Mouse (Mus musculus) erythroblast, embryonic 14.5 days (primary cell): Measurements from ENCODE around the gene 3110009E18Rik. TPM values are rescaled to one million over a fixed set of nuclear protein-coding genes. Genes with fewer than 3 reads are reported as not detected.

Source experiments
- H3K27me3 ChIP-seq: 2 replicates; pipeline ENCODE4 v1.6.1; 2012; ENCODE audit warnings: inconsistent platforms; ENCODE audit not compliant: control insufficient read depth
- H3K36me3 ChIP-seq: 2 replicates; pipeline ENCODE4 v1.6.1; 2012; ENCODE audit warnings: mild to moderate bottlenecking, inconsistent platforms; ENCODE audit not compliant: control insufficient read depth
- H3K4me1 ChIP-seq: 2 replicates; pipeline ENCODE4 v1.6.1; 2012; ENCODE audit warnings: inconsistent platforms; ENCODE audit not compliant: control insufficient read depth
- H3K4me3 ChIP-seq: replicated peaks from 2 replicates; pipeline ENCODE3; 2012; ENCODE audit warnings: moderate library complexity, mild to moderate bottlenecking, inconsistent platforms
- H3K9me3 ChIP-seq: 2 replicates; pipeline ENCODE4 v1.6.1; 2012; ENCODE audit warnings: low read length, inconsistent platforms, mixed read lengths; ENCODE audit not compliant: control insufficient read depth
- GATA1 ChIP-seq: IDR thresholded peaks from 2 replicates; pipeline ENCODE4 v1.6.1; 2012; ENCODE audit warnings: low read length, inconsistent platforms, mixed read lengths
- TAL1 ChIP-seq: IDR thresholded peaks from 3 replicates; pipeline ENCODE4 v1.6.1; 2012; ENCODE audit warnings: low read length, inconsistent platforms, mixed read lengths
- polyA plus RNA-seq: library from polyadenylated mRNA; stranded (reverse); fragments of >175 nt; gene quantifications from 2 replicates; pipeline ENCODE4 v1.2.3, GENCODE M21; 2012

3110009E18Rik gene
- polyA plus RNA-seq, 1 experiment: not detected

GRCm38 (mm10) chr1:120158474-120159127 is 37.6 kb downstream of the 3110009E18Rik start:
- Histone ChIP-seq H3K9me3 (no peaks in the 10 kb centered on the region), H3K27me3 (no peaks in the 10 kb centered on the region), H3K36me3 (no peaks in the 10 kb centered on the region; the same call in 1 of the 2 replicates), H3K4me3 (no peak overlapping the region), H3K4me1 (no peaks in the 10 kb centered on the region)
- TF ChIP-seq TAL1: no peak
- TF ChIP-seq GATA1: no peak

DNA sequence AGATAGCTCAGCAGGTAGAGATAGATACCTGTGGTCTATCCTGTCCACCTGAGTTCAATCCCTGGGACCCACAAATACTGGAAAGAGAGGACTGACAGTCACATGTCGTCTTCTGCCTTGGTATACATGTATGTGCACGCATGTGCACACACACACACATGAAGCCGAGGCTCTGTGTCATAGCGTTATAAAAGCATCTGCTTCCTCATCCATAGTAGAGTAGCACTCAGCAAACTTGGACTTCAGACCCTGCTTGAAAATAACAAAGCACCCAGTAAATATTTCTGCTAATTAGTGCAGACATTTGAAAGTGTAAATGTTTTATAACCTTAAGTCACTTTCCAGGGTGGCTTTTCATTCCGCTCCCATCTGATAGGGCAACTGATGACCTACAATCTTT is 40.5 kb downstream of the 3110009E18Rik start:
- Histone ChIP-seq H3K4me3 (no peak overlapping the region), H3K27me3 (no peaks in the 10 kb centered on the region), H3K4me1 (no peaks in the 10 kb centered on the region), H3K9me3 (no peaks in the 10 kb centered on the region), H3K36me3 (no peaks in the 10 kb centered on the region)
- TF ChIP-seq GATA1: no peak
- TF ChIP-seq TAL1: no peak

- Histone ChIP-seq H3K4me1 (no peaks in the 10 kb centered on the region), H3K9me3 (no peaks in the 10 kb centered on the region), H3K36me3 (no peaks in the 10 kb centered on the region; the same call in 1 of the 2 replicates), H3K4me3 (no peak overlapping the region), H3K27me3 (no peaks in the 10 kb centered on the region)
- TF ChIP-seq GATA1 (no peak), TAL1 (no peak)
Measured at GRCm38 (mm10) chr1:120162616-120163015, 41.6 kb downstream of the 3110009E18Rik start.

DNA sequence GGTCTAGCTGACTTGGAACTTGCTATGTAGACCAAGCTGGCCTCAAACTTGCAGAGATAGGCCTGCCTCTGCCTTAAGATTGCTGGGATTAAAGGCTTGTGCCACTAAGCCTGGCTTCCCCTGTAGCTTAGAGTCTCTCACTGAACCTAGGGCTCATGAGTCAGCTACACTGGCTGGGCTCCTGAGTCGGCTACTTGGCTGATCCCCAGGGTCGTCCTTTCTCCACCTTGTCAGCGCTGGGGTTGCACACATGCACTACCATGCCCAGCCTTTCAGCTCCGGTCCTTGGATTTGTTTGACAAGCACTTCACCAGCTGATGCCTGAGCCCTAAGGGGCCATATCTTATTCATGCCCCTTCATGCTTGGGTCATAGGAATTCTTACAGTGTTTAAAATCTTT is 47.0 kb downstream of the 3110009E18Rik start:
- no peaks in the 10 kb centered on the region; the same call in 1 of the 2 replicates for H3K36me3 ChIP-seq

GRCm38 (mm10) chr1:120168674-120169073 is 47.7 kb downstream of the 3110009E18Rik start:
- H3K9me3 ChIP-seq: no peaks in the 10 kb centered on the region
- H3K27me3 ChIP-seq: no peaks in the 10 kb centered on the region
- H3K36me3 ChIP-seq: no peaks in the 10 kb centered on the region; the same call in 1 of the 2 replicates
- no peaks in the 10 kb centered on the region for H3K4me1 ChIP-seq
- no peak overlapping the region for H3K4me3 ChIP-seq
- TF ChIP-seq GATA1: no peak
- no peak for TF ChIP-seq TAL1

More for the DNA sequence above, 47.0 kb downstream of the 3110009E18Rik start:
- Histone ChIP-seq H3K4me3 (no peak overlapping the region), H3K4me1 (no peaks in the 10 kb centered on the region), H3K9me3 (no peaks in the 10 kb centered on the region), H3K27me3 (no peaks in the 10 kb centered on the region)
- TF ChIP-seq GATA1: no peak

DNA sequence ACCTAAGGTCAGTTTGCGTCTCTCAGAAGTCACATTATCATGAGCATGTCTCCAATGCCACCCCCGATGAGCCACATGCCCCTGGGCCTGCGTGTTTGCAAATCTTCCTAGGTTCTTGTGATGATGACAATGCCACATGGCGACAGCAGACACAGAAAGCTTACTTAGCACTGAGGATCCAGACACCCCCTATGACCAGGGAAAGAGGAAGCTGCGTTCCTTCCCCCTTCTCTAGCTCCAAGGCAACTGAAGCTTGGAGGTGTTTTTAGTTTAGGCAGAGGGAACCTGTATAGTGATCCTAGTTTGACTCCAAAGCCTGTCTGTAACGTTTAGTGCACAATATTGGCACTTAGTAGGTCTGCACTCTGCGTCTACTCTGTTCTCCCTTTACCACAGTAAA is 49.3 kb downstream of the 3110009E18Rik start:
- Histone ChIP-seq H3K4me1 (no peaks in the 10 kb centered on the region), H3K27me3 (no peaks in the 10 kb centered on the region), H3K4me3 (no peak overlapping the region), H3K36me3 (no peaks in the 10 kb centered on the region; the same call in 1 of the 2 replicates), H3K9me3 (no peaks in the 10 kb centered on the region)
- TF ChIP-seq TAL1 (no peak), GATA1 (no peak)

- no peak overlapping the region for H3K4me3 ChIP-seq
- TF ChIP-seq TAL1: no peak
- TF ChIP-seq GATA1: no peak
- no peaks in the 10 kb centered on the region for H3K36me3 ChIP-seq
- H3K9me3 ChIP-seq: no peaks in the 10 kb centered on the region
- H3K4me1 ChIP-seq: no peaks in the 10 kb centered on the region
- H3K27me3 ChIP-seq: no peaks in the 10 kb centered on the region
Measured at GRCm38 (mm10) chr1:120171819-120172521, 51.0 kb downstream of the 3110009E18Rik start.

DNA sequence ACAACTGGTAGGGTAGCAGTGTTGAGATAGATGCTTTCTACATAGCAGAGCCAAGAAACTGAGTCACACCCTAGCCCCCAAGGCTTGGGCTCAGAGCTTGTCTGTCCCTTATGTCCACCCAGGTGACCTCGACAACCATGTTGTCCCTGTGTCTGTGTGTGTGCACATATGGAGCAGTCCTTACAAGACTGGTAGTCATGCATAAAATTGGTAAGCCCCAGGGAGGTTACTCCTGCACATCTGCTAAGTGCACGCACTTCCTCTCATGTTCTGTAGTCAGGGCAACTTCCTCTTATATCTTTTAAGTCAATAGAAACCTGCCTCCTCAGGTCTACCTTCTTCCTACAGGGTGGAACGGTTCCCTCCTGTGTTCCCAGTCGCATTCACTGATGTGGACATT is 54.0 kb downstream of the 3110009E18Rik start:
- no peaks in the 10 kb centered on the region for H3K4me1 ChIP-seq
- H3K27me3 ChIP-seq: no peaks in the 10 kb centered on the region
- no peaks in the 10 kb centered on the region for H3K9me3 ChIP-seq
- no peaks in the 10 kb centered on the region for H3K36me3 ChIP-seq
- TF ChIP-seq GATA1: no peak
- TF ChIP-seq TAL1: no peak
- H3K4me3 ChIP-seq: no peak overlapping the region

DNA sequence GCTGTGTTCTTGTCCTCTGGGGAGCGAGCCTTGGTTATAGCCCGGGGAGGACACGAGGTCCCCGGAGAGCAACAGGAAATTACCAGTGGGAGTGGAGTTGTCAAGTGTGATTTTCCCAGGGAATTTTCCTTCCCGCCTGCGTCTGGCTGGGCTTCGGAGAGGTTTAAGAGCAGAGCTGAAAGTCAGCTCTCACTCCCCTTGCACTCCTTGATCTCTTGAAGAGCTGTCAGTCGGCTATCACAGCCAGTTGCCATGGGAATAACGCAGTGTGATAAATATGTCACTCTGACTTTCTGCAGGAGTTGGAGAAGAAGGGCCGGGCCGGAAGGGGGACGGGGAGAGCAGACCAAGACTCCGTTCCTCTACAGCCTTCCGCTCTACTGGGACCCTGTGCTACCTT is 55.3 kb downstream of the 3110009E18Rik start:
- Histone ChIP-seq H3K4me1 (no peaks in the 10 kb centered on the region), H3K4me3 (no peak overlapping the region), H3K27me3 (no peaks in the 10 kb centered on the region), H3K9me3 (no peaks in the 10 kb centered on the region), H3K36me3 (no peaks in the 10 kb centered on the region)
- TF ChIP-seq TAL1 (no peak), GATA1 (no peak)
